Mouse (Mus musculus): ENCODE results near the gene Lcmt1. TPM values are rescaled to one million over a fixed set of nuclear protein-coding genes. Genes with fewer than 3 reads are reported as not detected.

Lcmt1 gene
- 38.5 and 39.8 TPM in 2 replicates for polyA plus RNA-seq (2015; fragmentation: Nextera tagmentation; extraction: Ambion mirVana)

- Histone ChIP-seq H3K9ac (ENCODE audit: low read length) (peak within 1 kb of the TSS; percentile 90), H3K4me1 (ENCODE audit: control insufficient read depth, insufficient read depth, low read length) (peaks cover 19% of the 10 kb centered on the region), H3K9me3 (replicated peaks; ENCODE audit: control insufficient read depth, low read length) (no peaks in the 10 kb centered on the region), H3K27ac (ENCODE audit: low read length) (peak within 1 kb of the TSS; percentile 86), H3K4me3 (ENCODE audit: low read length) (peak within 1 kb of the TSS; percentile 87), H3K4me2 (ENCODE audit: low read depth, low read length) (peak within 1 kb of the TSS; percentile 94), H3K36me3 (ENCODE audit: control insufficient read depth, insufficient read depth) (no peaks in the 10 kb centered on the region), H3K27me3 (ENCODE audit: control insufficient read depth, insufficient read depth, low read length) (no peaks in the 10 kb centered on the region)
- under 1% methylated on average over 64 of the region's 64 CpGs for WGBS
- peak; percentile 95 for ATAC-seq (replicated peaks; ENCODE audit: extremely low read depth, insufficient read depth, low FRiP score)
These were observed at the start of gene Lcmt1, which contains the start of gene Arhgap17 for GRCm38 (mm10) chr7:123369759-123370481. TSS of gene Lcmt1 (plus strand) at chr7:123369784. TSS of gene Arhgap17 (minus strand) at chr7:123369915.

- Histone ChIP-seq H3K4me1 (ENCODE audit: control insufficient read depth, insufficient read depth, low read length) (peaks cover 18% of the 10 kb centered on the region), H3K4me2 (ENCODE audit: low read depth, low read length) (no peak overlapping the region), H3K36me3 (ENCODE audit: control insufficient read depth, insufficient read depth) (peaks cover 40% of the 10 kb centered on the region), H3K27ac (ENCODE audit: low read length) (no peak overlapping the region), H3K27me3 (ENCODE audit: control insufficient read depth, insufficient read depth, low read length) (no peaks in the 10 kb centered on the region), H3K4me3 (ENCODE audit: low read length) (no peak overlapping the region), H3K9ac (ENCODE audit: low read length) (no peak overlapping the region), H3K9me3 (replicated peaks; ENCODE audit: control insufficient read depth, low read length) (no peaks in the 10 kb centered on the region)
- ATAC-seq (replicated peaks; ENCODE audit: extremely low read depth, insufficient read depth, low FRiP score) = peak; percentile 28
- WGBS = 74% methylated on average over 13 of the region's 13 CpGs
These were observed 47.0 kb upstream of the Lcmt1 start for GRCm38 (mm10) chr7:123322452-123323121.

- peak; percentile 54 for ATAC-seq (replicated peaks; ENCODE audit: extremely low read depth, insufficient read depth, low FRiP score)
- 44% methylated on average over 2 of the region's 2 CpGs for WGBS
- Histone ChIP-seq H3K4me1 (ENCODE audit: control insufficient read depth, insufficient read depth, low read length) (peaks cover 26% of the 10 kb centered on the region), H3K9ac (ENCODE audit: low read length) (no peak overlapping the region), H3K9me3 (replicated peaks; ENCODE audit: control insufficient read depth, low read length) (no peaks in the 10 kb centered on the region), H3K4me2 (ENCODE audit: low read depth, low read length) (no peak overlapping the region), H3K27ac (ENCODE audit: low read length) (peak overlapping the region; percentile 43; the same call in 1 of the 2 replicates), H3K36me3 (ENCODE audit: control insufficient read depth, insufficient read depth) (peaks cover 33% of the 10 kb centered on the region), H3K4me3 (ENCODE audit: low read length) (no peak overlapping the region), H3K27me3 (ENCODE audit: control insufficient read depth, insufficient read depth, low read length) (no peaks in the 10 kb centered on the region)
These were observed 46.2 kb upstream of the Lcmt1 start for GRCm38 (mm10) chr7:123323388-123323787.

- no peak for ATAC-seq (replicated peaks; ENCODE audit: extremely low read depth, insufficient read depth, low FRiP score)
These were observed 45.5 kb upstream of the Lcmt1 start for GRCm38 (mm10) chr7:123324105-123324504.

GRCm38 (mm10) chr7:123326062-123326461, 43.5 kb upstream of the Lcmt1 start:
- Histone ChIP-seq H3K4me2 (ENCODE audit: low read depth, low read length) (no peak overlapping the region), H3K4me1 (ENCODE audit: control insufficient read depth, insufficient read depth, low read length) (peaks cover 28% of the 10 kb centered on the region), H3K27ac (ENCODE audit: low read length) (no peak overlapping the region), H3K36me3 (ENCODE audit: control insufficient read depth, insufficient read depth) (peaks cover 16% of the 10 kb centered on the region), H3K9ac (ENCODE audit: low read length) (no peak overlapping the region), H3K9me3 (replicated peaks; ENCODE audit: control insufficient read depth, low read length) (no peaks in the 10 kb centered on the region), H3K27me3 (ENCODE audit: control insufficient read depth, insufficient read depth, low read length) (no peaks in the 10 kb centered on the region), H3K4me3 (ENCODE audit: low read length) (no peak overlapping the region)
- 79% methylated on average over 5 of the region's 5 CpGs for WGBS
- no peak for ATAC-seq (replicated peaks; ENCODE audit: extremely low read depth, insufficient read depth, low FRiP score)

More at GRCm38 (mm10) chr7:123324105-123324504, 45.5 kb upstream of the Lcmt1 start:
- Histone ChIP-seq H3K4me2 (ENCODE audit: low read depth, low read length) (no peak overlapping the region), H3K4me1 (ENCODE audit: control insufficient read depth, insufficient read depth, low read length) (peaks cover 28% of the 10 kb centered on the region), H3K27me3 (ENCODE audit: control insufficient read depth, insufficient read depth, low read length) (no peaks in the 10 kb centered on the region), H3K9me3 (replicated peaks; ENCODE audit: control insufficient read depth, low read length) (no peaks in the 10 kb centered on the region), H3K4me3 (ENCODE audit: low read length) (no peak overlapping the region), H3K27ac (ENCODE audit: low read length) (no peak overlapping the region), H3K9ac (ENCODE audit: low read length) (no peak overlapping the region), H3K36me3 (ENCODE audit: control insufficient read depth, insufficient read depth) (peaks cover 27% of the 10 kb centered on the region)
- 81% methylated on average over 1 of the region's 1 CpGs for WGBS

GRCm38 (mm10) chr7:123326901-123327300, 42.7 kb upstream of the Lcmt1 start:
- Histone ChIP-seq H3K27ac (ENCODE audit: low read length) (no peak overlapping the region), H3K27me3 (ENCODE audit: control insufficient read depth, insufficient read depth, low read length) (no peaks in the 10 kb centered on the region), H3K4me2 (ENCODE audit: low read depth, low read length) (no peak overlapping the region), H3K4me3 (ENCODE audit: low read length) (no peak overlapping the region), H3K9ac (ENCODE audit: low read length) (no peak overlapping the region), H3K9me3 (replicated peaks; ENCODE audit: control insufficient read depth, low read length) (no peaks in the 10 kb centered on the region), H3K4me1 (ENCODE audit: control insufficient read depth, insufficient read depth, low read length) (peaks cover 28% of the 10 kb centered on the region), H3K36me3 (ENCODE audit: control insufficient read depth, insufficient read depth) (peaks cover 7% of the 10 kb centered on the region)
- no peak for ATAC-seq (replicated peaks; ENCODE audit: extremely low read depth, insufficient read depth, low FRiP score)
- WGBS = 57% methylated on average over 4 of the region's 4 CpGs

- ATAC-seq (replicated peaks; ENCODE audit: extremely low read depth, insufficient read depth, low FRiP score) = no peak
- Histone ChIP-seq H3K4me2 (ENCODE audit: low read depth, low read length) (no peak overlapping the region), H3K9ac (ENCODE audit: low read length) (no peak overlapping the region; the same call in 1 of the 2 replicates), H3K27ac (ENCODE audit: low read length) (no peak overlapping the region), H3K36me3 (ENCODE audit: control insufficient read depth, insufficient read depth) (peaks cover 6% of the 10 kb centered on the region; the same call in 1 of the 2 replicates), H3K4me1 (ENCODE audit: control insufficient read depth, insufficient read depth, low read length) (peaks cover 28% of the 10 kb centered on the region), H3K4me3 (ENCODE audit: low read length) (no peak overlapping the region), H3K9me3 (replicated peaks; ENCODE audit: control insufficient read depth, low read length) (no peaks in the 10 kb centered on the region), H3K27me3 (ENCODE audit: control insufficient read depth, insufficient read depth, low read length) (no peaks in the 10 kb centered on the region)
- WGBS = 50% methylated on average over 4 of the region's 4 CpGs
These were observed 41.7 kb upstream of the Lcmt1 start for GRCm38 (mm10) chr7:123327909-123328308.

GRCm38 (mm10) chr7:123330506-123330905, 39.1 kb upstream of the Lcmt1 start:
- 0 out of 2 replicates have a peak, but pooled peaks cover 3% of the 10 kb centered on the region for H3K36me3 ChIP-seq (ENCODE audit: control insufficient read depth, insufficient read depth)
- H3K9me3 ChIP-seq (replicated peaks; ENCODE audit: control insufficient read depth, low read length) = no peaks in the 10 kb centered on the region
- no peak for ATAC-seq (replicated peaks; ENCODE audit: extremely low read depth, insufficient read depth, low FRiP score)
- H3K27ac ChIP-seq (ENCODE audit: low read length) = no peak overlapping the region
- H3K4me1 ChIP-seq (ENCODE audit: control insufficient read depth, insufficient read depth, low read length) = peaks cover 27% of the 10 kb centered on the region
- H3K4me2 ChIP-seq (ENCODE audit: low read depth, low read length) = no peak overlapping the region
- 79% methylated on average over 9 of the region's 9 CpGs for WGBS
- no peaks in the 10 kb centered on the region for H3K27me3 ChIP-seq (ENCODE audit: control insufficient read depth, insufficient read depth, low read length)
- no peak overlapping the region for H3K4me3 ChIP-seq (ENCODE audit: low read length)
- H3K9ac ChIP-seq (ENCODE audit: low read length) = no peak overlapping the region

- Histone ChIP-seq H3K27me3 (ENCODE audit: control insufficient read depth, insufficient read depth, low read length) (no peaks in the 10 kb centered on the region), H3K9me3 (replicated peaks; ENCODE audit: control insufficient read depth, low read length) (no peaks in the 10 kb centered on the region), H3K4me3 (ENCODE audit: low read length) (no peak overlapping the region), H3K9ac (ENCODE audit: low read length) (no peak overlapping the region), H3K27ac (ENCODE audit: low read length) (peak overlapping the region; percentile 79), H3K4me1 (ENCODE audit: control insufficient read depth, insufficient read depth, low read length) (peaks cover 40% of the 10 kb centered on the region), H3K4me2 (ENCODE audit: low read depth, low read length) (peak overlapping the region; percentile 2), H3K36me3 (ENCODE audit: control insufficient read depth, insufficient read depth) (no peaks in the 10 kb centered on the region)
- ATAC-seq (replicated peaks; ENCODE audit: extremely low read depth, insufficient read depth, low FRiP score) = peak; percentile 54; the same call in 1 of the 2 replicates
- WGBS = 53% methylated on average over 1 of the region's 1 CpGs
These were observed 33.3 kb upstream of the Lcmt1 start for GRCm38 (mm10) chr7:123336322-123336721.

Measured in heart, embryonic 16.5 days (tissue).